Mouse (Mus musculus) cortical plate, adult 2 months (tissue): ENCODE measurements around the gene Pced1a.

Experiments
- CTCF ChIP-seq: fragments of 200-500 bp; IDR thresholded peaks from 2 replicates; pipeline ENCODE4 v1.5.1; 2011; ENCODE audit warnings: mild to moderate bottlenecking, control low read depth, low read length; ENCODE audit not compliant: insufficient read depth; ENCODE audit errors: extremely low read depth
- POLR2A ChIP-seq: fragments of 200-500 bp; IDR thresholded peaks from 2 replicates; pipeline ENCODE4 v1.6.1; 2011; ENCODE audit warnings: mild to moderate bottlenecking, low read length, control low read depth; ENCODE audit not compliant: insufficient read depth; ENCODE audit errors: extremely low read depth

DNA sequence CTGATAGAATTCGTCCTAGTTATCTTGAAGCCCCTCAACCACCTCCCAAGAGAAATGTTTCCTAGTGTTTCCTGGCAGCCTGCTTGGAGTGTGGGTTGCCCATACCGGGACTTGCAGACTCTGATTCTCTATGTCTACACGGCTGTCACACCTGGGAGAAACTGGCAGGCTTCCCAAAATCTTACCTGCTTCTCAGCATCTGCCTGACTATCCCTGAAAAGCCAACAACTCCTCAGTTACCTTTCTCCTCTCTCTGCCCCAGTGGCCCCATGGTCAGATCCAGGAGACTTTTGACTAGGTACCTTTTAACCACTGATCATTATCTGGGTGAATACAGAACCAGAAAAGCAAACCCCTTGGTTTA is 27.2 kb upstream of the Pced1a start:
- TF ChIP-seq POLR2A (no peak), CTCF (no peak)
